Mouse (Mus musculus) myocyte (in vitro differentiated cells): ENCODE data around the gene Cib1. TPM values are rescaled to one million over a fixed set of nuclear protein-coding genes. Genes with fewer than 3 reads are reported as not detected.
A peak's percentile ranks its signal among the peaks of the same experiment; 100 is the strongest.

ENCODE experiments used
- H3K27me3 ChIP-seq: one replicate; pipeline ENCODE4 v1.6.1; 2011; ENCODE audit not compliant: control insufficient read depth, insufficient read depth, insufficient read length
- H3K36me3 ChIP-seq: one replicate; pipeline ENCODE4 v1.6.1; 2011; ENCODE audit not compliant: control insufficient read depth, insufficient read depth
- H3K4me2 ChIP-seq: one replicate; pipeline ENCODE4 v1.6.1; 2011; ENCODE audit warnings: low read depth, control low read depth
- H3K4me3 ChIP-seq: one replicate; pipeline ENCODE4 v1.5.1; 2011; ENCODE audit warnings: mild to moderate bottlenecking, control low read depth, moderate library complexity
- H3K79me2 ChIP-seq: one replicate; pipeline ENCODE4 v1.6.1; 2011; ENCODE audit not compliant: control insufficient read depth, insufficient read depth
- H3ac ChIP-seq: one replicate; pipeline ENCODE4 v1.6.1; 2011; ENCODE audit not compliant: control insufficient read depth, insufficient read length
- CEBPB ChIP-seq: IDR thresholded peaks from 2 replicates; pipeline ENCODE4 v1.6.1; 2011; ENCODE audit warnings: mild to moderate bottlenecking, moderate library complexity; ENCODE audit not compliant: poor library complexity, insufficient read depth, severe bottlenecking
- E2F4 ChIP-seq: IDR thresholded peaks from one replicate; pipeline ENCODE4 v1.6.1; 2011; ENCODE audit warnings: mild to moderate bottlenecking, control low read depth, moderate library complexity; ENCODE audit not compliant: insufficient read depth
- MAX ChIP-seq: IDR thresholded peaks from one replicate; pipeline ENCODE4 v1.6.1; 2011; ENCODE audit warnings: low read depth, mild to moderate bottlenecking, control low read depth
- MYOD1 ChIP-seq, 3 experiments: IDR thresholded peaks; one replicate each; pipeline ENCODE4 v1.6.1; 2011; ENCODE audit warnings: control low read depth in 2 of 3, low read depth in 2 of 3, mild to moderate bottlenecking in 2 of 3, moderate library complexity in 1 of 3; ENCODE audit not compliant: insufficient read length in 2 of 3, control insufficient read depth in 1 of 3
- MYOG ChIP-seq, 3 experiments: IDR thresholded peaks; one replicate each; pipeline ENCODE4 v1.6.1; 2011; ENCODE audit warnings: control low read depth in 2 of 3, low read depth in 2 of 3, mild to moderate bottlenecking in 2 of 3; ENCODE audit not compliant: insufficient read length in 2 of 3, control insufficient read depth in 1 of 3, insufficient read depth in 1 of 3
- POLR2A ChIP-seq: IDR thresholded peaks from one replicate; pipeline ENCODE4 v1.6.1; 2011; ENCODE audit warnings: low read depth, mild to moderate bottlenecking, control low read depth, moderate library complexity; ENCODE audit not compliant: insufficient read length
- POLR2AphosphoS2 ChIP-seq: IDR thresholded peaks from one replicate; pipeline ENCODE4 v1.6.1; 2011; ENCODE audit warnings: low read depth, control low read depth; ENCODE audit not compliant: insufficient read length
- REST ChIP-seq: IDR thresholded peaks from one replicate; pipeline ENCODE4 v1.6.1; 2011; ENCODE audit warnings: mild to moderate bottlenecking, control low read depth, moderate library complexity; ENCODE audit not compliant: insufficient read depth, insufficient read length
- SRF ChIP-seq: IDR thresholded peaks from one replicate; pipeline ENCODE4 v1.6.1; 2011; ENCODE audit warnings: low read depth; ENCODE audit not compliant: control insufficient read depth, insufficient read length
- TCF12 ChIP-seq: IDR thresholded peaks from one replicate; pipeline ENCODE4 v1.6.1; 2011; ENCODE audit warnings: mild to moderate bottlenecking, control low read depth; ENCODE audit not compliant: poor library complexity, insufficient read depth, severe bottlenecking
- TCF3 ChIP-seq: IDR thresholded peaks from one replicate; pipeline ENCODE4 v1.6.1; 2011; ENCODE audit warnings: low read depth, control low read depth; ENCODE audit not compliant: insufficient read length
- USF1 ChIP-seq: IDR thresholded peaks from one replicate; pipeline ENCODE4 v1.6.1; 2011; ENCODE audit warnings: low read depth, mild to moderate bottlenecking, control low read depth, moderate library complexity
- polyA plus RNA-seq: library from polyadenylated mRNA; unstranded; fragments of >200 nt; fragmentation: generic; extraction: Trizol; gene quantifications from one replicate; pipeline ENCODE4 v1.2.1, GENCODE M21; 2012; ENCODE audit warnings: missing spikeins

Cib1 gene
- polyA plus RNA-seq, 1 experiment = 98.7 TPM

GRCm38 (mm10) chr7:80204362-80204761 lies 28.3 kb downstream of the Cib1 start:
- no peak overlapping the region for H3K4me3 ChIP-seq
- H3K4me2 ChIP-seq = peak overlapping the region; percentile 27
- no peaks in the 10 kb centered on the region for H3K36me3 ChIP-seq
- H3K79me2 ChIP-seq = peaks cover 97% of the 10 kb centered on the region
- H3K27me3 ChIP-seq = no peaks in the 10 kb centered on the region
- no peak overlapping the region for H3ac ChIP-seq
- TF ChIP-seq CEBPB (no peak), USF1 (no peak), REST (no peak), TCF3 (no peak), TCF12 (no peak), MAX (no peak), E2F4 (no peak), SRF (no peak), POLR2A (no peak), MYOG (IDR thresholded peaks at IDR 0.05; ENCODE audit: control insufficient read depth in 1 of 3, insufficient read depth in 1 of 3, insufficient read length in 2 of 3, low read depth in 2 of 3) (no peak), MYOD1 (IDR thresholded peaks at IDR 0.05; ENCODE audit: control insufficient read depth in 1 of 3, insufficient read length in 2 of 3, low read depth in 2 of 3) (no peak), POLR2AphosphoS2 (no peak)

- H3K27me3 ChIP-seq = no peaks in the 10 kb centered on the region
- no peak overlapping the region for H3K4me2 ChIP-seq
- TF ChIP-seq TCF3 (no peak), MYOD1 (IDR thresholded peaks at IDR 0.05; ENCODE audit: control insufficient read depth in 1 of 3, insufficient read length in 2 of 3, low read depth in 2 of 3) (no peak), POLR2AphosphoS2 (no peak), CEBPB (no peak), POLR2A (no peak), REST (no peak)
Measured at GRCm38 (mm10) chr7:80203638-80204096, 28.9 kb downstream of the Cib1 start.

GRCm38 (mm10) chr7:80202961-80203360 lies 29.7 kb downstream of the Cib1 start:
- Histone ChIP-seq H3ac (no peak overlapping the region), H3K4me2 (no peak overlapping the region), H3K4me3 (no peak overlapping the region), H3K27me3 (no peaks in the 10 kb centered on the region), H3K36me3 (no peaks in the 10 kb centered on the region), H3K79me2 (peaks cover 91% of the 10 kb centered on the region)
- no peak for TF ChIP-seq TCF3
- TF ChIP-seq CEBPB = no peak
- TF ChIP-seq E2F4 = no peak

More at GRCm38 (mm10) chr7:80203638-80204096, 28.9 kb downstream of the Cib1 start:
- Histone ChIP-seq H3ac (no peak overlapping the region), H3K36me3 (no peaks in the 10 kb centered on the region), H3K79me2 (peaks cover 97% of the 10 kb centered on the region), H3K4me3 (no peak overlapping the region)

- no peak overlapping the region for H3ac ChIP-seq
- no peak overlapping the region for H3K4me3 ChIP-seq
- no peak overlapping the region for H3K4me2 ChIP-seq
- no peaks in the 10 kb centered on the region for H3K36me3 ChIP-seq
- peak; percentile 11 for TF ChIP-seq POLR2AphosphoS2
- TF ChIP-seq REST = no peak
- peaks cover 81% of the 10 kb centered on the region for H3K79me2 ChIP-seq
- H3K27me3 ChIP-seq = no peaks in the 10 kb centered on the region
Measured at GRCm38 (mm10) chr7:80201888-80202540, 30.6 kb downstream of the Cib1 start.

GRCm38 (mm10) chr7:80200963-80201539 lies 31.6 kb downstream of the Cib1 start:
- no peaks in the 10 kb centered on the region for H3K27me3 ChIP-seq
- TF ChIP-seq MAX = no peak
- no peak for TF ChIP-seq REST
- TF ChIP-seq MYOD1 (IDR thresholded peaks at IDR 0.05; ENCODE audit: control insufficient read depth in 1 of 3, insufficient read length in 2 of 3, low read depth in 2 of 3) = no peak
- TF ChIP-seq TCF3 = no peak
- TF ChIP-seq POLR2AphosphoS2 = no peak
- no peak for TF ChIP-seq E2F4
- TF ChIP-seq SRF = no peak
- no peak for TF ChIP-seq TCF12
- no peak for TF ChIP-seq MYOG (IDR thresholded peaks at IDR 0.05; ENCODE audit: control insufficient read depth in 1 of 3, insufficient read depth in 1 of 3, insufficient read length in 2 of 3, low read depth in 2 of 3)
- TF ChIP-seq CEBPB = no peak
- no peak for TF ChIP-seq USF1
- TF ChIP-seq POLR2A = no peak
- no peak overlapping the region for H3K4me2 ChIP-seq
- no peaks in the 10 kb centered on the region for H3K36me3 ChIP-seq
- no peak overlapping the region for H3K4me3 ChIP-seq
- H3K79me2 ChIP-seq = peaks cover 72% of the 10 kb centered on the region
- H3ac ChIP-seq = no peak overlapping the region
